Mouse (Mus musculus): ENCODE measurements around the gene Comt. TPM values are rescaled to one million over a fixed set of nuclear protein-coding genes. Genes with fewer than 3 reads are reported as not detected.

Comt gene
- polyA plus RNA-seq (2011; ENCODE audit: insufficient read depth, insufficient read length, low replicate concordance, missing spikeins) = 40.6 and 53.8 TPM in 2 replicates

- peaks cover 1% of the 10 kb centered on the region; the same call in 1 of the 2 replicates for H3K4me1 ChIP-seq (ENCODE audit: control insufficient read depth, insufficient read depth, low read length)
- TF ChIP-seq CTCF (IDR thresholded peaks at IDR 0.05; ENCODE audit: control insufficient read depth, insufficient read depth, low read length) (no peak), POLR2A (IDR thresholded peaks at IDR 0.05; ENCODE audit: borderline replicate concordance, control insufficient read depth, low read depth, low read length) (no peak)
- WGBS = 32% methylated on average over 5 of the region's 5 CpGs
Measured at GRCm38 (mm10) chr16:18426802-18427280, at the start of gene Comt. Comt (minus strand) TSS chr16:18426852.

GRCm38 (mm10) chr16:18474021-18474420, 47.4 kb upstream of the Comt start:
- Histone ChIP-seq H3K4me1 (ENCODE audit: control insufficient read depth, insufficient read depth, low read length) (no peaks in the 10 kb centered on the region), H3K4me3 (replicated peaks; ENCODE audit: control insufficient read depth, low read depth, low read length) (no peak overlapping the region), H3K27ac (ENCODE audit: control insufficient read depth, insufficient read depth, low read depth, low read length, poor library complexity) (no peak overlapping the region)
- 87% methylated on average over 2 of the region's 2 CpGs for WGBS
- no peak for TF ChIP-seq CTCF (IDR thresholded peaks at IDR 0.05; ENCODE audit: control insufficient read depth, insufficient read depth, low read length)
- no peak for TF ChIP-seq POLR2A (IDR thresholded peaks at IDR 0.05; ENCODE audit: borderline replicate concordance, control insufficient read depth, low read depth, low read length)

More at GRCm38 (mm10) chr16:18426802-18427280, at the start of gene Comt:
- Histone ChIP-seq H3K27ac (ENCODE audit: control insufficient read depth, insufficient read depth, low read depth, low read length, poor library complexity) (peak within 1 kb of the TSS; percentile 82), H3K4me3 (replicated peaks; ENCODE audit: control insufficient read depth, low read depth, low read length) (peak within 1 kb of the TSS; percentile 87)

- TF ChIP-seq CTCF (IDR thresholded peaks at IDR 0.05; ENCODE audit: control insufficient read depth, insufficient read depth, low read length) (no peak), POLR2A (IDR thresholded peaks at IDR 0.05; ENCODE audit: borderline replicate concordance, control insufficient read depth, low read depth, low read length) (no peak)
- 93% methylated on average over 8 of the region's 8 CpGs for WGBS
- Histone ChIP-seq H3K4me3 (replicated peaks; ENCODE audit: control insufficient read depth, low read depth, low read length) (no peak overlapping the region), H3K27ac (ENCODE audit: control insufficient read depth, insufficient read depth, low read depth, low read length, poor library complexity) (no peak overlapping the region), H3K4me1 (ENCODE audit: control insufficient read depth, insufficient read depth, low read length) (no peaks in the 10 kb centered on the region)
Measured at GRCm38 (mm10) chr16:18472976-18473375, 46.3 kb upstream of the Comt start.

- WGBS = 95% methylated on average over 4 of the region's 4 CpGs
Measured at GRCm38 (mm10) chr16:18472416-18472815, 45.8 kb upstream of the Comt start.

GRCm38 (mm10) chr16:18471976-18472375, 45.3 kb upstream of the Comt start:
- WGBS = 92% methylated on average over 6 of the region's 6 CpGs
- TF ChIP-seq CTCF (IDR thresholded peaks at IDR 0.05; ENCODE audit: control insufficient read depth, insufficient read depth, low read length) (no peak), POLR2A (IDR thresholded peaks at IDR 0.05; ENCODE audit: borderline replicate concordance, control insufficient read depth, low read depth, low read length) (no peak)
- no peak overlapping the region for H3K4me3 ChIP-seq (replicated peaks; ENCODE audit: control insufficient read depth, low read depth, low read length)
- H3K4me1 ChIP-seq (ENCODE audit: control insufficient read depth, insufficient read depth, low read length) = no peaks in the 10 kb centered on the region
- no peak overlapping the region for H3K27ac ChIP-seq (ENCODE audit: control insufficient read depth, insufficient read depth, low read depth, low read length, poor library complexity)

More at GRCm38 (mm10) chr16:18472416-18472815, 45.8 kb upstream of the Comt start:
- no peak overlapping the region for H3K27ac ChIP-seq (ENCODE audit: control insufficient read depth, insufficient read depth, low read depth, low read length, poor library complexity)
- no peak overlapping the region for H3K4me3 ChIP-seq (replicated peaks; ENCODE audit: control insufficient read depth, low read depth, low read length)
- no peak for TF ChIP-seq CTCF (IDR thresholded peaks at IDR 0.05; ENCODE audit: control insufficient read depth, insufficient read depth, low read length)
- TF ChIP-seq POLR2A (IDR thresholded peaks at IDR 0.05; ENCODE audit: borderline replicate concordance, control insufficient read depth, low read depth, low read length) = no peak
- no peaks in the 10 kb centered on the region for H3K4me1 ChIP-seq (ENCODE audit: control insufficient read depth, insufficient read depth, low read length)

GRCm38 (mm10) chr16:18471381-18471955, 44.8 kb upstream of the Comt start:
- TF ChIP-seq POLR2A (IDR thresholded peaks at IDR 0.05; ENCODE audit: borderline replicate concordance, control insufficient read depth, low read depth, low read length) (no peak), CTCF (IDR thresholded peaks at IDR 0.05; ENCODE audit: control insufficient read depth, insufficient read depth, low read length) (no peak)
- 92% methylated on average over 11 of the region's 11 CpGs for WGBS
- Histone ChIP-seq H3K27ac (ENCODE audit: control insufficient read depth, insufficient read depth, low read depth, low read length, poor library complexity) (no peak overlapping the region), H3K4me3 (replicated peaks; ENCODE audit: control insufficient read depth, low read depth, low read length) (no peak overlapping the region), H3K4me1 (ENCODE audit: control insufficient read depth, insufficient read depth, low read length) (no peaks in the 10 kb centered on the region)

- 70% methylated on average over 1 of the region's 1 CpGs for WGBS
- Histone ChIP-seq H3K4me3 (replicated peaks; ENCODE audit: control insufficient read depth, low read depth, low read length) (no peak overlapping the region), H3K4me1 (ENCODE audit: control insufficient read depth, insufficient read depth, low read length) (no peaks in the 10 kb centered on the region), H3K27ac (ENCODE audit: control insufficient read depth, insufficient read depth, low read depth, low read length, poor library complexity) (no peak overlapping the region)
- TF ChIP-seq CTCF (IDR thresholded peaks at IDR 0.05; ENCODE audit: control insufficient read depth, insufficient read depth, low read length) (no peak), POLR2A (IDR thresholded peaks at IDR 0.05; ENCODE audit: borderline replicate concordance, control insufficient read depth, low read depth, low read length) (no peak)
Measured at GRCm38 (mm10) chr16:18470829-18471228, 44.2 kb upstream of the Comt start.

- peaks cover 1% of the 10 kb centered on the region; the same call in 1 of the 2 replicates for H3K4me1 ChIP-seq (ENCODE audit: control insufficient read depth, insufficient read depth, low read length)
- no peak overlapping the region for H3K4me3 ChIP-seq (replicated peaks; ENCODE audit: control insufficient read depth, low read depth, low read length)
- TF ChIP-seq POLR2A (IDR thresholded peaks at IDR 0.05; ENCODE audit: borderline replicate concordance, control insufficient read depth, low read depth, low read length) = no peak
- no peak for TF ChIP-seq CTCF (IDR thresholded peaks at IDR 0.05; ENCODE audit: control insufficient read depth, insufficient read depth, low read length)
- no peak overlapping the region for H3K27ac ChIP-seq (ENCODE audit: control insufficient read depth, insufficient read depth, low read depth, low read length, poor library complexity)
- WGBS = 52% methylated on average over 3 of the region's 3 CpGs
Measured at GRCm38 (mm10) chr16:18464271-18464670, 37.6 kb upstream of the Comt start.

Measured in bone marrow, adult 2 months (tissue).